Mouse (Mus musculus): ENCODE data around the gene Tra2a. TPM values are rescaled to one million over a fixed set of nuclear protein-coding genes. Genes with fewer than 3 reads are reported as not detected.
"Not testable (repeated sequence)": the region's sequence is repeated elsewhere in the genome, so short reads cannot be mapped to it uniquely, and the experiment has no call there.

The Tra2a gene
- total and polyA plus RNA-seq, 3 experiments = 85.2 to 108 TPM; not detected in 1

DNA sequence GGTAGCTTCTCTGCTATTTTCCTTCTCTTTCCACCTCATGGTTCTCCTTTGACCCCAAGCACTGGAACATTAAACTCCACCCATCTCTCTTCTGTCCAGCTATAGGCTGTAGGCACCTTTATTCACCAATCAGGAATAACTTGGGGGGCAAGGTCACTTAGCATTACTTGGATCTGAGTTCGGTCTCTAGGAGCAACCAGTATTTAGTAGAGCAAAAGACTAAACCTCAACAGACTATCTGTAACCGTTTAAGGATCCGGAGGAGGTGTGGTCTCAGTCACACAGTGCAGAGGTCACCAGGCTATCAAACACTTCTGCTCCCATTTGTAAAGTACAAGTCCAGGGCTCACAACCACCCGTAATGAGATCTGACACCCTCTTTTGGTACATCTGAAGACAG, 3.9 kb upstream of the Tra2a start:
- no peaks in the 10 kb centered on the region; a peak in 1 of 4 replicates for H3K4me1 ChIP-seq (ENCODE audit: control insufficient read depth in 1 of 2, insufficient read depth in 2 of 2, low read length in 2 of 2)
- no peaks in the 10 kb centered on the region for H3K9me3 ChIP-seq (replicated peaks; ENCODE audit: insufficient read depth, low read length)
- no peaks in the 10 kb centered on the region; a peak in 1 of 4 replicates for H3K27me3 ChIP-seq (ENCODE audit: control insufficient read depth in 1 of 2, insufficient read depth in 2 of 2, low read length in 2 of 2)
- peaks cover 11% of the 10 kb centered on the region for H3K79me2 ChIP-seq (ENCODE audit: control insufficient read depth, insufficient read depth, low read length, poor library complexity)
- H3K27ac ChIP-seq (ENCODE audit: control insufficient read depth, low read depth, low read length) = no peak overlapping the region
- DNase-seq (ENCODE audit: low read depth, low spot score) = no peak
- no peak for TF ChIP-seq HCFC1 (IDR thresholded peaks at IDR 0.05; ENCODE audit: low read depth, low read length)
- TF ChIP-seq ZNF384 (IDR thresholded peaks at IDR 0.05; ENCODE audit: low read depth, low read length) = no peak
- TF ChIP-seq E2F4 (IDR thresholded peaks at IDR 0.05; ENCODE audit: borderline replicate concordance, low read depth, low read length) = no peak
- no peak for TF ChIP-seq CHD2 (IDR thresholded peaks at IDR 0.05; ENCODE audit: low read length)
- no peak for TF ChIP-seq MYC (IDR thresholded peaks at IDR 0.05; ENCODE audit: low read depth, low read length)
- no peak for TF ChIP-seq MYB (IDR thresholded peaks at IDR 0.05; ENCODE audit: low read depth, low read length)
- no peak for TF ChIP-seq RCOR1 (IDR thresholded peaks at IDR 0.05; ENCODE audit: low read depth, low read length)
- no peak overlapping the region for H3K4me3 ChIP-seq (ENCODE audit: control insufficient read depth in 1 of 2, insufficient read depth in 1 of 2, low read depth in 2 of 2, low read length in 2 of 2)
- H3K36me3 ChIP-seq (ENCODE audit: control insufficient read depth in 1 of 2, insufficient read depth in 2 of 2, low read length in 2 of 2) = 0 out of 4 replicates have a peak, but pooled peaks cover 0 to 5% of the 10 kb centered on the region in 2 experiments
- H3K9ac ChIP-seq (ENCODE audit: control insufficient read depth, low read depth, low read length, poor library complexity, severe bottlenecking) = no peak overlapping the region

DNA sequence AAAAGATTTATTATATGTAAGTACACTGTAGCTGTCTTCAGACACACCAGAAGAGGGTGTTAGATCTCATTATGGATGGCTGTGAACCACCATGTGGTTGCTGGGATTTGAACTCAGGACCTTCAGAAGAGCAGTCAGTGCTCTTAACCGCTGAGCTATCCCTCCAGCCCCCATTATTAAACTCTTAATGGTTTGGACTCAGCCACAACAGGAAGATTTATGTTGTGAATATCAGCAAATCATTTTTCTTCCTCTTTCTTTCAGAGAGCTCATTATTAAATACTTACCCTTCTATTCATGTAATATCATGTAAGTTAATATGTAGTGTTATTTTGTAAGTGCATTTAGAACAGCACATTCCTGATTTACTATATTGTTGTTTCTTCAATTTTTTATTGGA, 1.4 kb upstream of the Tra2a start:
- not testable (repeated sequence) for H3K27ac ChIP-seq (ENCODE audit: control insufficient read depth, low read depth, low read length); H3K9me3 ChIP-seq (replicated peaks; ENCODE audit: insufficient read depth, low read length); H3K27me3 ChIP-seq (ENCODE audit: control insufficient read depth in 1 of 2, insufficient read depth in 2 of 2, low read length in 2 of 2); H3K4me3 ChIP-seq (ENCODE audit: control insufficient read depth in 1 of 2, insufficient read depth in 1 of 2, low read depth in 2 of 2, low read length in 2 of 2); H3K9ac ChIP-seq (ENCODE audit: control insufficient read depth, low read depth, low read length, poor library complexity, severe bottlenecking)
- Histone ChIP-seq H3K4me1 (ENCODE audit: control insufficient read depth in 1 of 2, insufficient read depth in 2 of 2, low read length in 2 of 2) (peaks cover 3 to 17% of the 10 kb centered on the region in 2 experiments; a peak in 3 of 4 replicates), H3K36me3 (ENCODE audit: control insufficient read depth in 1 of 2, insufficient read depth in 2 of 2, low read length in 2 of 2) (peaks cover 0 to 21% of the 10 kb centered on the region in 2 experiments; a peak in 2 of 4 replicates), H3K79me2 (ENCODE audit: control insufficient read depth, insufficient read depth, low read length, poor library complexity) (peaks cover 32% of the 10 kb centered on the region)
- peak; percentile 98 for TF ChIP-seq TBP (IDR thresholded peaks at IDR 0.05; ENCODE audit: low read depth, low read length)
- peak; percentile 54 for DNase-seq (ENCODE audit: low read depth, low spot score)

DNA sequence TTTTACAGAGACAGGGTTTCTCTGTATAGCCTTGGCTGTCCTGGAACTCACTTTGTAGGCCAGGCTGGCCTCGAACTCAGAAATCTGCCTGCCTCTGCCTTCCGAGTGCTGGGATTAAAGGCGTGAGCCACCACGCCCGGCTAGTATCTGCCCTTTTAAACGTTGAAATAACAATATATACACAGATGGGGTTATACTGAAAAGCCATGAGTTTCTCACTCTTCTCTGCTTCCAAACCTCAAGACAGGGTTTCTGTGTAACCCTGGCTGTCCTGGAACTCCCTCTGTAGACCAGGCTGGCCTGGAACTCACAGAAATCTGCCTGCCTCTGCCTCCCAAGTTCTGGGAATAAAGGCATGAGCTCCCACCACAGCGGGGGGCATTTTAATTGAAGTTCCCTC, 613 bp upstream of the Tra2a start:
- not testable (repeated sequence) for H3K9ac ChIP-seq (ENCODE audit: control insufficient read depth, low read depth, low read length, poor library complexity, severe bottlenecking); DNase-seq (ENCODE audit: low read depth, low spot score)

More for the DNA sequence above, 613 bp upstream of the Tra2a start:
- Histone ChIP-seq H3K79me2 (ENCODE audit: control insufficient read depth, insufficient read depth, low read length, poor library complexity) (peaks cover 39% of the 10 kb centered on the region), H3K36me3 (ENCODE audit: control insufficient read depth in 1 of 2, insufficient read depth in 2 of 2, low read length in 2 of 2) (peaks cover under 1 to 28% of the 10 kb centered on the region in 2 experiments; a peak in 3 of 4 replicates), H3K4me1 (ENCODE audit: control insufficient read depth in 1 of 2, insufficient read depth in 2 of 2, low read length in 2 of 2) (peaks cover 10 to 19% of the 10 kb centered on the region in 2 experiments; a peak in 3 of 4 replicates)
- not testable (repeated sequence) for H3K9me3 ChIP-seq (replicated peaks; ENCODE audit: insufficient read depth, low read length); H3K4me3 ChIP-seq (ENCODE audit: control insufficient read depth in 1 of 2, insufficient read depth in 1 of 2, low read depth in 2 of 2, low read length in 2 of 2); H3K27ac ChIP-seq (ENCODE audit: control insufficient read depth, low read depth, low read length); H3K27me3 ChIP-seq (ENCODE audit: control insufficient read depth in 1 of 2, insufficient read depth in 2 of 2, low read length in 2 of 2)
- TF ChIP-seq TBP (IDR thresholded peaks at IDR 0.05; ENCODE audit: low read depth, low read length) = peak; percentile 81
